Mouse (Mus musculus) stomach, embryonic 15.5 days (tissue): Measurements from ENCODE around the gene Dad1. TPM values are rescaled to one million over a fixed set of nuclear protein-coding genes. Genes with fewer than 3 reads are reported as not detected.
A peak's percentile ranks its signal among the peaks of the same experiment; 100 is the strongest.
"Not testable (repeated sequence)": the region's sequence is repeated elsewhere in the genome, so short reads cannot be mapped to it uniquely, and the experiment has no call there.

Source experiments
- ATAC-seq: fragments of 200-750 bp; cut with Nextera tagmentation; 2 replicates; pipeline ENCODE4 v1.8.0; 2017; ENCODE audit warnings: low read depth, moderate number of reproducible peaks, moderate TSS enrichment; ENCODE audit not compliant: insufficient read depth, low FRiP score
- H3K27ac ChIP-seq: fragments of 300-500 bp; sonication (generic); 2 replicates; pipeline ENCODE4 v1.5.1; 2015; ENCODE audit warnings: mild to moderate bottlenecking, inconsistent platforms
- H3K27me3 ChIP-seq: fragments of 300-500 bp; sonication (generic); replicated peaks from 2 replicates; pipeline ENCODE4 v1.6.1; 2015; ENCODE audit warnings: inconsistent platforms
- H3K36me3 ChIP-seq: fragments of 300-500 bp; sonication (generic); 2 replicates; pipeline ENCODE4 v1.6.1; 2015; ENCODE audit warnings: inconsistent platforms
- H3K4me1 ChIP-seq: fragments of 300-500 bp; sonication (generic); 2 replicates; pipeline ENCODE4 v1.6.1; 2015; ENCODE audit warnings: inconsistent platforms
- H3K4me2 ChIP-seq: fragments of 300-500 bp; sonication (generic); 2 replicates; pipeline ENCODE4 v1.6.1; 2015; ENCODE audit warnings: mild to moderate bottlenecking, inconsistent platforms
- H3K4me3 ChIP-seq: fragments of 300-500 bp; sonication (generic); replicated peaks from 2 replicates; pipeline ENCODE4 v1.5.1; 2015; ENCODE audit warnings: inconsistent platforms
- H3K9ac ChIP-seq: fragments of 300-500 bp; sonication (generic); 2 replicates; pipeline ENCODE4 v1.6.1; 2015; ENCODE audit warnings: inconsistent platforms
- H3K9me3 ChIP-seq: fragments of 300-500 bp; sonication (generic); 2 replicates; pipeline ENCODE4 v1.6.1; 2016; ENCODE audit warnings: inconsistent platforms
- WGBS: fragments of 180-500 bp; shearing (Covaris S2); methylation state at CpG from one replicate; pipeline ENCODE4 v1.1.7; 2015; 5-methylcytosine and 5-hydroxymethylcytosine counted together
- polyA plus RNA-seq: library from polyadenylated mRNA; unstranded; fragments of >200 nt; fragmentation: Nextera tagmentation; extraction: Ambion mirVana; gene quantifications from 2 replicates; pipeline ENCODE4 v1.2.1, GENCODE M21; 2015

The Dad1 gene
- polyA plus RNA-seq, 1 experiment from 2014 or later, result 436 TPM

DNA sequence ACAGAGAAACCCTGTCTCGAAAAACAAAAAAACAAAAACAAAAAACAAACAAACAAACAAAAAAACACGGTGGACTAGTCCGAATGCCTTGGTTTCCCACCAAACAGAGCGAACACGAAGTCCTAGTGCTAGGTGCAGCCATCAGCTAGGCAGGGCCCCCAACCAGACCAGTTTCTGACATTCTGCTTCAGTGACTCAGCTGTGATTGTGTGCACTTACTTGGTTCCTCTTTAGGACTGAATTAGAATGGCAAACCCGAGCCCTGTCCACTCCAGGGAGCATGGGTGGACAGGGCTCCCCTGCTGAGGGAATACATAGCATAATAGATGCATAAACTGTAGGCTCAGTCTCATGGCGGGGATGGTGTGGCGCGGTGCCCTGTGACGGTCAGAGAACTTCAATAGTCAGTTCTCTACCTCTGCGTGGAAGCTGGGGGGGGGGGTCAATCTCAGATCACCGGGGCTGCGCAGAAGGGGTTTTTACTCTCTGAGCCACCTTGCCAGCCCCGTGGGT lies 23.2 kb downstream of the Dad1 start:
- 69% methylated on average over 14 of the region's 14 CpGs for WGBS
- no peak overlapping the region for H3K4me3 ChIP-seq
- ATAC-seq, result no peak
- no peak overlapping the region for H3K27ac ChIP-seq
- peaks cover 28% of the 10 kb centered on the region for H3K4me1 ChIP-seq
- no peak overlapping the region for H3K9ac ChIP-seq
- H3K9me3 ChIP-seq, result no peaks in the 10 kb centered on the region
- H3K4me2 ChIP-seq, result no peak overlapping the region
- H3K27me3 ChIP-seq, result no peaks in the 10 kb centered on the region
- peaks cover 7% of the 10 kb centered on the region; the same call in 1 of the 2 replicates for H3K36me3 ChIP-seq

DNA sequence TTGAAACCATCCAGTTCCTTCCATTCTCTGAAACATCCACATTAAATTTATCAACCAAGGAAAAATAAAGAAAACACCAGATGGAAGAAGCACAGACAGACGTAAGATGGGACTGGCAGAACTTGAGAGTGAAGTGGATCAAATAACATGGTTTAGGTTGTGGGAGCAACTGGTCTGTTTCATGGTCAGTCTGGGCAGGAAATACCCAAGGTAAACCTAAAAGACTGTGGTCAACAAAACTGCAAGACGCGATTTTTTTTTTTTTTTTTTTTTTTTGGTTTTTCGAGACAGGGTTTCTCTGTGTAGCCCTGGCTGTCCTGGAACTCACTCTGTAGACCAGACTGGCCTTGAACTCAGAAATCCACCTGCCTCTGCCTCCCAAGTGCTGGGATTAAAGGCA lies 24.1 kb downstream of the Dad1 start:
- H3K27ac ChIP-seq, H3K9me3 ChIP-seq, H3K4me3 ChIP-seq, ATAC-seq, H3K4me2 ChIP-seq, H3K9ac ChIP-seq, H3K27me3 ChIP-seq, H3K36me3 ChIP-seq: not testable (repeated sequence)
- WGBS, result 84% methylated on average over 3 of the region's 4 CpGs
- peaks cover 28% of the 10 kb centered on the region for H3K4me1 ChIP-seq

DNA sequence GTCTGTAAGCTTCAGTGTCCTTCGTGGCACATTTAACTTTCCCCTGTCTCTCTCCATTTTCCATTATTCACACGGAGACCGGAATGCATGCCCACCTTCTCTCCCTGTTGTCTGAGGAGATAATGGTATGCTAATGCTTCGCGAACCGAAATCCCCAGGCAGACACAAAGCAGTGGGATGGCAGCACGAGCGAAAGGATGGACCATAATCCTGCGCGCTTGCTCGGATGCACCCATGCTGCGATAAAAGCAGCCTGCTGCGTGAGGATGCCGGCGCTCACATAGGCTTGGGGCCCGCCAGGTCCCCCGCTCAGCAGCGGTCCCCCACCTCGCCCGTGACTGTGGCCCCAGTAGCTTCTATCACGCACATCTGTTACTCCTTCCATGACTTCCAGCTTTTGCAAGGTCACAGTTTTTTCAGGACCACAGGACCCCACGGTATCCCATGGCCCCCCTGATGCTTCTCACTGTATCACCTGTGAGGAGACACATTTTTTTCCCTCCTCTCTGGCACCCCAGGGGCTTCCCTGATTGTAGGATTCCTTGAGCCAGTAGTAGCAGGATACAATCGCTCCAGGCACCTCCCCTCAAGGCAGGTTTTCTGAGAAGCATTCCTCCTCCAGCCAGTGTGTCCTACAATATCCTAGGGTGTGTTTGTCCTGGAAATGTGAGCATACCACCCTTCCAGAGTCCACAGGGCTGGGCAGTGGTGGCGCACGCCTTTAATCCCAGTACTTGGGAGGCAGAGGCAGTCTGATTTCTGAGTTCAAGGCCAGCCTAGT lies 24.8 kb downstream of the Dad1 start:
- H3K4me1 ChIP-seq, result peaks cover 34% of the 10 kb centered on the region
- no peak overlapping the region for H3K9ac ChIP-seq
- no peaks in the 10 kb centered on the region for H3K36me3 ChIP-seq
- H3K4me3 ChIP-seq, result no peak overlapping the region
- H3K27me3 ChIP-seq, result no peaks in the 10 kb centered on the region
- no peak overlapping the region for H3K27ac ChIP-seq
- ATAC-seq, result no peak
- H3K9me3 ChIP-seq, result no peaks in the 10 kb centered on the region
- H3K4me2 ChIP-seq, result 0 out of 2 replicates have a peak overlapping the region, but pooled peaks have one; percentile 12
- WGBS, result 29% methylated on average over 25 of the region's 25 CpGs

DNA sequence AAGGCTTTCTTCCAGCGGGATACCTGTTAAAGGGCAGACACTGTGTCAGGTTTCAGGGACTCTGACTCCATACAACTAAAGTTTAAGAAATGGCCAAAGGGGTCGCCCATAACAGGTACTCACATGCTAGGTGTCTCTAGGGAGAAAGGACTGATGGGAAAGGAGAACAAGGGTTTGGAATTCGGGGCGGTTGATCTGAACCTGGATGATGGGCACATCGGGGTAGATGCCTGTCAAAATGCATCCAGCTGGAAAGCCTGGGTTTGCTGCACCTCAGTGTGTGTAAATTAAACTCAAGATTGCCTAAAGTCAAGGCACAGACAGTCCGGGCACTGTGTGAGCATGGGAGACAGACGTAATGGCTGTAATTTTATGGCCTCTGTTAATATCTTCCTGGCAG lies 25.4 kb downstream of the Dad1 start:
- Histone ChIP-seq H3K4me1 (peaks cover 34% of the 10 kb centered on the region), H3K27me3 (no peaks in the 10 kb centered on the region), H3K36me3 (no peaks in the 10 kb centered on the region), H3K9me3 (no peaks in the 10 kb centered on the region), H3K27ac (no peak overlapping the region), H3K4me3 (peak overlapping the region; percentile 32; the same call in 1 of the 2 replicates), H3K9ac (no peak overlapping the region), H3K4me2 (peak overlapping the region; percentile 57)
- 31% methylated on average over 7 of the region's 7 CpGs for WGBS
- ATAC-seq, result no peak

GRCm38 (mm10) chr14:54227911-54228451 lies 25.9 kb downstream of the Dad1 start:
- WGBS, result under 1% methylated on average over 10 of the region's 10 CpGs
- Histone ChIP-seq H3K27me3 (no peaks in the 10 kb centered on the region), H3K4me2 (peak overlapping the region; percentile 57), H3K4me1 (peaks cover 29% of the 10 kb centered on the region), H3K27ac (peak overlapping the region; percentile 31), H3K36me3 (no peaks in the 10 kb centered on the region), H3K4me3 (peak overlapping the region; percentile 32), H3K9me3 (no peaks in the 10 kb centered on the region), H3K9ac (no peak overlapping the region)
- peak; percentile 29; the same call in 1 of the 2 replicates for ATAC-seq

DNA sequence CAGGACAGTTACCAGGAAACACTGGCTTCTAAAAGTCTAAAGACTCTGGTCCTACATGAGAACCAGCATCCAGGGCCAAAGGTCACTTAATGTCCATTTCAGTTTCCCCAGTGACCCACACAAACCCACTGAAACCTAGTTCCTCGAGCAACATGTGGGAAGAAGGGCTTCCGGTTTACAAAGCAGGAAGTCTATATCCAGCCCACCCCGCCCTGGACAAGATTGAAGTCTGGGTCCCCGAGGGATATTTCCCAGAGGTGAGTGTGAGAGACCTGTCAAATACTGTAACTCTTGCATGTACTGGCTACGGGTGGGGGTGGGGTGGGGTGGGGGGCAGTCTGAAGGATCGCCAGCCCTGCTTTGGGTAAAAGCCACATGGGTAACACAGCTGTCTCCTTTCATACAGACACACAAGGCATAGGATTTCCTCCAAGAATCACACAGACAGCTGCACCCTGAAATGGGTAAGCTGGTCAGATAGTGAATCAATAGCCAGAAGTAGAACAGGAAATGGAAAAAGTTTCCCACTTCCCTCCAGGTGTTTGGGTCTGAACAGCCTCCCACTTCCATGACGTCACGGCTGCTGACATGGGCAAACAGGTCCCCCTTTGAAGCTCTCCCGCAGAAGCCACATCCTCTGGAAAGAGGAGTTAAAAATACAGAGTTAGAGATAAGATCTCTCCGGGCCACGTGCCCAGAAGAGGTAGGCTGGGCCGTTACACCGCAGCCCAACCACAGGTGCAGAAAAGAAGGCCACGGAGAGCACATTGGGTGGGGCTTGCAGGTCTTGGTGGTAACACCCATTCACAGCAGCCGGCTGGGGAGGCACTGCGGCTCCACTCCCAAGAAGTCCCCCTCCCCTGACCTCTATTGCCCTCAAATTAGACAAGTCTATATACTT lies 26.7 kb downstream of the Dad1 start:
- Histone ChIP-seq H3K4me3 (peak overlapping the region; percentile 32), H3K4me2 (peak overlapping the region; percentile 57), H3K4me1 (peaks cover 24% of the 10 kb centered on the region), H3K36me3 (no peaks in the 10 kb centered on the region), H3K9me3 (no peaks in the 10 kb centered on the region), H3K27me3 (no peaks in the 10 kb centered on the region), H3K27ac (peak overlapping the region; percentile 31), H3K9ac (no peak overlapping the region)
- WGBS, result 22% methylated on average over 16 of the region's 16 CpGs
- ATAC-seq, result peak; percentile 58

- Histone ChIP-seq H3K27ac (no peak overlapping the region), H3K4me2 (no peak overlapping the region), H3K9me3 (no peaks in the 10 kb centered on the region), H3K27me3 (no peaks in the 10 kb centered on the region), H3K4me1 (peaks cover 21% of the 10 kb centered on the region), H3K9ac (no peak overlapping the region), H3K4me3 (no peak overlapping the region), H3K36me3 (no peaks in the 10 kb centered on the region)
- 85% methylated on average over 11 of the region's 11 CpGs for WGBS
- ATAC-seq, result no peak
Observed at GRCm38 (mm10) chr14:54225725-54226124, 28.2 kb downstream of the Dad1 start.

DNA sequence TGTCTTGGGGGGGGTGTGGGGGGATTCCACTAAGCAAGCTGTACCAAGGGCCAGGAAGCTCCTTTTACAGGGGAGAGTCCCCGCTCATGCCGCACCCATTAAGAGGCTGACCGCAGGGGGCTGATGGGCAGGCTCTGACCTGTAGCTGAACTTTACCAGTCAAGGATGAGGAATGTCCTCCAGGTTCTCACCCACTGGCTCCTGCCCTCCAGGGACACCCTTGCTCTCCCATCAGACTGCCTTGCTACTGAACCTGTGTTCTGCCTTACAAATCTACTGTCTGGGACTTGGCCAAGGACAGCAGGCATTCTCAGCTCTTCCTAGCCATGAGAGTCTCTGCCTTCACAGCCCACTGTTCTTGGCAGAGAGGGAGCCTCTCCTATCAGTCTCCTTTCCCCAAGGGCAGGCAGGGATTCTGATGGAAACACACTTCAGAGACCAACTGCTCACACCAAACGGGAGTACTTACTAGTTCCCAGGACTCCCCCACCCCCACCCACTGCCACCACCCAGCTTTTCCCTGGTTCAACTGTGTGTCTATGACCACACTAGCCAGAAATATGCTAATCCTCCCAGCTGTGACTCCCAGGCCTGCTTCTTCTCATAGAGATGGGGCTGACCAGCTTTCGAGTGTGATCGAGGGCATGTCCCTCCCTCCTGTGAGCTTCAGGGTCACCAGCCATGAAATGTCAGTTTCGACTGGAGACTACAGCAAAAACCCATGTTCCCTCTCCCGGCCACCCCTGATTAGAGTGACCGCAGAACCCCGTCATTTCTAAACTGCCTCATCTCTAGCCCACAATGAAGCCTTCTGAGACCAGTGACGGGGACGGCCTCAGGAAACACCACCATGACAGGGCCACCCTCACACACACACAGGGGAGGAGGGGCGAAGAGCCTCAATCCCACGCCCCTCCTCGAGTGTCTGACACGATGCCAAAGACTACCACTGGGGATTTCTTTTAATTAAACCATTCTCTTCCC lies 29.1 kb downstream of the Dad1 start:
- peak overlapping the region; percentile 6; the same call in 1 of the 2 replicates for H3K27ac ChIP-seq
- H3K4me1 ChIP-seq, result peaks cover 21% of the 10 kb centered on the region

GRCm38 (mm10) chr14:54224064-54224417 lies 29.9 kb downstream of the Dad1 start:
- ATAC-seq, result no peak
- H3K36me3 ChIP-seq, result no peaks in the 10 kb centered on the region
- H3K9ac ChIP-seq, result no peak overlapping the region
- no peaks in the 10 kb centered on the region for H3K27me3 ChIP-seq
- WGBS, result 82% methylated on average over 5 of the region's 5 CpGs
- no peaks in the 10 kb centered on the region for H3K9me3 ChIP-seq
- no peak overlapping the region for H3K4me2 ChIP-seq
- no peak overlapping the region for H3K4me3 ChIP-seq
- peaks cover 21% of the 10 kb centered on the region for H3K4me1 ChIP-seq
- no peak overlapping the region for H3K27ac ChIP-seq

More for the DNA sequence above, 29.1 kb downstream of the Dad1 start:
- Histone ChIP-seq H3K4me2 (no peak overlapping the region), H3K36me3 (no peaks in the 10 kb centered on the region), H3K9me3 (no peaks in the 10 kb centered on the region), H3K9ac (no peak overlapping the region), H3K4me3 (no peak overlapping the region), H3K27me3 (no peaks in the 10 kb centered on the region)
- no peak for ATAC-seq
- WGBS, result 46% methylated on average over 16 of the region's 16 CpGs

- no peaks in the 10 kb centered on the region for H3K9me3 ChIP-seq
- H3K27me3 ChIP-seq, result no peaks in the 10 kb centered on the region
- no peak overlapping the region for H3K9ac ChIP-seq
- no peaks in the 10 kb centered on the region for H3K36me3 ChIP-seq
- H3K4me1 ChIP-seq, result peaks cover 19% of the 10 kb centered on the region
- ATAC-seq, result no peak
- WGBS, result 56% methylated on average over 13 of the region's 13 CpGs
- no peak overlapping the region for H3K27ac ChIP-seq
- H3K4me2 ChIP-seq, result no peak overlapping the region
- H3K4me3 ChIP-seq, result no peak overlapping the region
Observed at GRCm38 (mm10) chr14:54223315-54224063, 30.4 kb downstream of the Dad1 start.
